Mouse (Mus musculus): Measurements from ENCODE around the gene Gp5. TPM values are rescaled to one million over a fixed set of nuclear protein-coding genes. Genes with fewer than 3 reads are reported as not detected.

The Gp5 gene
- polyA plus RNA-seq, 1 experiment from 2014 or later: 0.29 TPM

DNA sequence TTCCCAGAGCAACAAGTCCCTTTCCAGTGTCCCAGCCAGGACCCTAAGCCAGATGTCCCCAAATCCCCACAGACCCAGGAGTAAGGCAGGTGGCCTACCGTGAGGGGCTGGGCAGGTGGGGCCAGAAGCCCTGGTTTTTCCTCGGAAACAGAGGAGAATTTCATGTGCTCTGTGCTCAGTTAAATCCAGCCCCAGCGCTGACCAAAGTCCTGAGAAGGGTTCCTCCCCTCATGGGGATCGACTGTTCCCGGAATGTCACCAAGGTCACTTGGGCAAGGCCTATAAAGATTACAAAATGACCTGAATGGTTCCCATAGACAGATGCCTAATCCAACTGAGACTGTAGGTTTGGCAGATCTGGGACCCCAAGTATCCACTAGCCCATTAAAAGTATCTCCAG lies 43.2 kb downstream of the Gp5 start, which contains the start of gene Cpn2:
Gene Cpn2 (minus strand): TSS at position 141 of the 400 bp plus-strand sequence.
- Histone ChIP-seq H3K27ac (ENCODE audit: low read depth, low read length) (no peak within 1 kb of the TSS), H3K4me1 (ENCODE audit: control insufficient read depth, insufficient read depth, low read length) (no peaks in the 10 kb centered on the region), H3K4me3 (ENCODE audit: low read depth, low read length) (no peak within 1 kb of the TSS), H3K9me3 (ENCODE audit: control insufficient read depth, low read length) (no peaks in the 10 kb centered on the region), H3K9ac (replicated peaks; ENCODE audit: low read depth, low read length) (no peak within 1 kb of the TSS), H3K36me3 (ENCODE audit: control insufficient read depth, insufficient read depth, low read length) (no peaks in the 10 kb centered on the region), H3K4me2 (ENCODE audit: low read depth, low read length) (no peak within 1 kb of the TSS), H3K27me3 (ENCODE audit: control insufficient read depth, insufficient read depth, low read length) (no peaks in the 10 kb centered on the region)
- ATAC-seq (ENCODE audit: low read depth): no peak
- WGBS: 82% methylated on average over 5 of the region's 5 CpGs

DNA sequence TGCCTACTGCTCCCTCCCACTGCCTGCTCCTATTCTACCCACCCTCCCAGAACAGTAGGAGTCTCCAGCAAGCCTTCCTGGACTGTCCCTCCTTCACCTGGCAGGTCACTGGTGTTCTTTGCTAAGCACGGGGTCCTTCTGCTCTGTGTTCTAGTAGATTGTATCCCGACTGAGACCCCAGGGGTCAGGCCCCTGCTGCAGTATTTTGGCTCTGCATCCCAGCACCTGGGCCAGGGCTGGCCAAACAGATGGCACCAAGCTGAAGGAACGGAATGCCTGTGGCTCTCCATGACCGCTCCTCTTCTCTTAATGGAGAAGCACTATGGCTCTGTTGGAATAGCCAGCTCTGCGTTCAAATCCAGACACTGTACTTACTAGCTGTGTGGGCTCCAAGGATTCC lies 44.0 kb downstream of the Gp5 start:
- no peak overlapping the region for H3K9ac ChIP-seq (replicated peaks; ENCODE audit: low read depth, low read length)
- H3K27me3 ChIP-seq (ENCODE audit: control insufficient read depth, insufficient read depth, low read length): no peaks in the 10 kb centered on the region
- H3K4me2 ChIP-seq (ENCODE audit: low read depth, low read length): no peak overlapping the region
- H3K27ac ChIP-seq (ENCODE audit: low read depth, low read length): no peak overlapping the region
- no peaks in the 10 kb centered on the region for H3K9me3 ChIP-seq (ENCODE audit: control insufficient read depth, low read length)
- WGBS: 89% methylated on average over 5 of the region's 5 CpGs
- H3K36me3 ChIP-seq (ENCODE audit: control insufficient read depth, insufficient read depth, low read length): no peaks in the 10 kb centered on the region
- no peak overlapping the region for H3K4me3 ChIP-seq (ENCODE audit: low read depth, low read length)
- H3K4me1 ChIP-seq (ENCODE audit: control insufficient read depth, insufficient read depth, low read length): no peaks in the 10 kb centered on the region
- ATAC-seq (ENCODE audit: low read depth): no peak

DNA sequence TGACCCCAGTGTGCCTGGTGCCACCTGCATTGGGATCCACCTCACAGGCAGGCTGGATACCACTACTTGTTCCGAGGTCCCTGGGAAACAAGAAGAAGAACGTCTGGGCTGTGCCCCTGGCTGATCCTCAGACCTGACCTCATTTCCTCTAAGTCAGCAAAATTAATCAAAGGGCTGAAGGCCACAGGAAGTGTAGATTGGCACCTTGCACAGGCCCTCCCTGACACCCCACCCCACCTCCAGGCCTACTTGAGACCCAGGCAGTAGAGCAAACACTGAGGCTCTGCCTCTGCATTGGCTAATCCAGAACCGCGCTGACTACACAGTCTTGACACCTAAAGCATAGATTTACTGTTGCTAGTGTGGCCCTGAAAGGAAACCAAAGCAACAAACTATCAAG lies 45.0 kb downstream of the Gp5 start:
- no peaks in the 10 kb centered on the region for H3K36me3 ChIP-seq (ENCODE audit: control insufficient read depth, insufficient read depth, low read length)
- no peaks in the 10 kb centered on the region for H3K4me1 ChIP-seq (ENCODE audit: control insufficient read depth, insufficient read depth, low read length)
- H3K27ac ChIP-seq (ENCODE audit: low read depth, low read length): no peak overlapping the region
- no peak overlapping the region for H3K4me3 ChIP-seq (ENCODE audit: low read depth, low read length)
- no peak overlapping the region for H3K9ac ChIP-seq (replicated peaks; ENCODE audit: low read depth, low read length)
- ATAC-seq (ENCODE audit: low read depth): no peak
- no peaks in the 10 kb centered on the region for H3K27me3 ChIP-seq (ENCODE audit: control insufficient read depth, insufficient read depth, low read length)
- WGBS: 83% methylated on average over 4 of the region's 4 CpGs
- no peak overlapping the region for H3K4me2 ChIP-seq (ENCODE audit: low read depth, low read length)
- no peaks in the 10 kb centered on the region for H3K9me3 ChIP-seq (ENCODE audit: control insufficient read depth, low read length)

DNA sequence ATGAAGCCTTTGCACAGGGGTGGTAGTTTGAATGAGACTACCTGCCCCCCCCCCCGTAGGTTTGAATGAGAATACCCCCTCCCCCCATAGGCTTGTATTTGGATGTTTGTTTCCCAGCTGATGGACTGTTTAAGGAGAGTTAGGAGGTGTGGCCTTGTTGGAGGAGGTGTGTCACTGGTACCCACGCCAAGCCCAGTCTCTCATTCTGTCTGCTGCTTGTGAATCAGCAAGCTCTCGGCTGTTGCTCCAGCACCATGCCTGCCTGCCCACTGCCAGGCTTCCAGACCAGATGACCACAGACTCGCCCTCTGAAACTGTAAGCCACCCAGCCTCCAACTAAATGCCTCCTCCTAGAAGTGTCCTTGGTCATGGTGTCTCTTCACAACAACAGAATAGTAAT lies 47.4 kb downstream of the Gp5 start:
- no peaks in the 10 kb centered on the region for H3K4me1 ChIP-seq (ENCODE audit: control insufficient read depth, insufficient read depth, low read length)
- H3K4me2 ChIP-seq (ENCODE audit: low read depth, low read length): no peak overlapping the region
- H3K9ac ChIP-seq (replicated peaks; ENCODE audit: low read depth, low read length): no peak overlapping the region
- ATAC-seq (ENCODE audit: low read depth): no peak
- no peaks in the 10 kb centered on the region for H3K36me3 ChIP-seq (ENCODE audit: control insufficient read depth, insufficient read depth, low read length)
- no peaks in the 10 kb centered on the region for H3K9me3 ChIP-seq (ENCODE audit: control insufficient read depth, low read length)
- 60% methylated on average over 4 of the region's 4 CpGs for WGBS
- no peak overlapping the region for H3K4me3 ChIP-seq (ENCODE audit: low read depth, low read length)
- no peak overlapping the region for H3K27ac ChIP-seq (ENCODE audit: low read depth, low read length)
- no peaks in the 10 kb centered on the region for H3K27me3 ChIP-seq (ENCODE audit: control insufficient read depth, insufficient read depth, low read length)

- Histone ChIP-seq H3K36me3 (ENCODE audit: control insufficient read depth, insufficient read depth, low read length) (no peaks in the 10 kb centered on the region), H3K27ac (ENCODE audit: low read depth, low read length) (no peak overlapping the region), H3K4me2 (ENCODE audit: low read depth, low read length) (no peak overlapping the region), H3K4me3 (ENCODE audit: low read depth, low read length) (no peak overlapping the region), H3K9me3 (ENCODE audit: control insufficient read depth, low read length) (no peaks in the 10 kb centered on the region), H3K9ac (replicated peaks; ENCODE audit: low read depth, low read length) (no peak overlapping the region), H3K27me3 (ENCODE audit: control insufficient read depth, insufficient read depth, low read length) (no peaks in the 10 kb centered on the region), H3K4me1 (ENCODE audit: control insufficient read depth, insufficient read depth, low read length) (no peaks in the 10 kb centered on the region)
- WGBS: 0% methylated on average over 2 of the region's 2 CpGs
- 0 out of 2 replicates have a peak, but pooled peaks have one; percentile 21 for ATAC-seq (ENCODE audit: low read depth)
Observed at GRCm38 (mm10) chr16:30262664-30263063, 47.9 kb downstream of the Gp5 start.

GRCm38 (mm10) chr16:30262157-30262556 lies 48.4 kb downstream of the Gp5 start:
- H3K9ac ChIP-seq (replicated peaks; ENCODE audit: low read depth, low read length): no peak overlapping the region
- H3K4me1 ChIP-seq (ENCODE audit: control insufficient read depth, insufficient read depth, low read length): no peaks in the 10 kb centered on the region
- no peak overlapping the region for H3K4me3 ChIP-seq (ENCODE audit: low read depth, low read length)
- H3K27ac ChIP-seq (ENCODE audit: low read depth, low read length): no peak overlapping the region
- no peak for ATAC-seq (ENCODE audit: low read depth)
- H3K36me3 ChIP-seq (ENCODE audit: control insufficient read depth, insufficient read depth, low read length): no peaks in the 10 kb centered on the region
- H3K27me3 ChIP-seq (ENCODE audit: control insufficient read depth, insufficient read depth, low read length): no peaks in the 10 kb centered on the region
- H3K4me2 ChIP-seq (ENCODE audit: low read depth, low read length): no peak overlapping the region
- no peaks in the 10 kb centered on the region for H3K9me3 ChIP-seq (ENCODE audit: control insufficient read depth, low read length)
- 90% methylated on average over 10 of the region's 10 CpGs for WGBS

DNA sequence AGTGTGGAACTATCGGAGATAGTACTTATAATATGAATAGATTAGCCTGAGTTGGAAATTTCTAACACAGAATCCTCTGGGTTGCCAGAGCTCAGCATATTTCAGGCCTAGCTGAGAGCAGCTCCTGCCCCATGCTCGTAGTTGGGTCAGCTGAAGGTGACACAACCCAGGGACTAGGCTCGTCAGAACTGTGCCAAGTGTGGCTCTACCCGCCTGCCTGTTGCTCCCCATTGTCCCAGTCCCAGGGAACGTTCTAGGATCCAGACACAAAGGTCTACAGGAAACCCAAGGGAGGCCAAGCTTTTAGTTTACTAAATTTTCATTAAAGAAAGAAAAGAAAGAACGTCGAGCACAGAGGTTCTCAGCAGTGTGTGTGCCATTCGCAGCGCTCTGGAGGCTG lies 49.2 kb downstream of the Gp5 start:
- WGBS: 88% methylated on average over 9 of the region's 9 CpGs
- no peaks in the 10 kb centered on the region for H3K36me3 ChIP-seq (ENCODE audit: control insufficient read depth, insufficient read depth, low read length)
- no peaks in the 10 kb centered on the region for H3K4me1 ChIP-seq (ENCODE audit: control insufficient read depth, insufficient read depth, low read length)
- ATAC-seq (ENCODE audit: low read depth): no peak
- H3K27me3 ChIP-seq (ENCODE audit: control insufficient read depth, insufficient read depth, low read length): no peaks in the 10 kb centered on the region
- no peak overlapping the region for H3K9ac ChIP-seq (replicated peaks; ENCODE audit: low read depth, low read length)
- H3K9me3 ChIP-seq (ENCODE audit: control insufficient read depth, low read length): no peaks in the 10 kb centered on the region
- H3K4me2 ChIP-seq (ENCODE audit: low read depth, low read length): no peak overlapping the region
- H3K4me3 ChIP-seq (ENCODE audit: low read depth, low read length): no peak overlapping the region
- no peak overlapping the region for H3K27ac ChIP-seq (ENCODE audit: low read depth, low read length)

DNA sequence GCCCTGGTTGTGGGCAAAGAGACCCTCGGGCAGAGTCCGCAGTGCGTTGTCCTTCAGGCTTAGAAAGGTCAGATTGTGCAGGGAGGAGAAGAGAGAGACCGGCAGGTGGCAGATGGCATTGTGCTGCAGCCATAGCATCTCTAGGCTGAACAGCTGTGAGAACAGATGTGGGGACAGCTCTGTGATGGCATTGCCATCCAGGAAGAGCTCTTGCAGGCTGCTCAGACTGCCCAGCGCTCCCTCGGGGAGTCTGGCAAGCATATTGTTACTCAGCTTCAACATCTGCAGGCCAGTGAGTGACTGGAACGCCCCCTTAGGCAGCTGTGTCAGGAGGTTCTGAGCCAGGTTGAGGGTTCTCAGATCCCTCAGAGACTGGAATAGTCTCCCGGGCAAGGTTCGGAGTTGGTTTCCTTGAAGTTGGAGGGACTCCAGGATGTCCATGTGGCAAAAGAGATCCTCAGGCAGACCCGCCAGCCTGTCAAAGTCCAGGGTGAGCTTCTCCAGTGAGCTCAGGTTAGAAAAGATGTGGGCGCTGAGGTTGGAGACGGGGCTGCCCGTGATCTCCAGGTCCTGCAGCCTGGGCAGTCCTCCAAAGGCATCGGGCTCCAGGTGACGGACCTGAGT lies 50.5 kb downstream of the Gp5 start:
- H3K36me3 ChIP-seq (ENCODE audit: control insufficient read depth, insufficient read depth, low read length): no peaks in the 10 kb centered on the region
- no peaks in the 10 kb centered on the region for H3K9me3 ChIP-seq (ENCODE audit: control insufficient read depth, low read length)
- ATAC-seq (ENCODE audit: low read depth): no peak
- no peaks in the 10 kb centered on the region for H3K27me3 ChIP-seq (ENCODE audit: control insufficient read depth, insufficient read depth, low read length)
- H3K4me2 ChIP-seq (ENCODE audit: low read depth, low read length): no peak overlapping the region
- 89% methylated on average over 15 of the region's 15 CpGs for WGBS
- no peak overlapping the region for H3K27ac ChIP-seq (ENCODE audit: low read depth, low read length)
- no peak overlapping the region for H3K4me3 ChIP-seq (ENCODE audit: low read depth, low read length)
- H3K4me1 ChIP-seq (ENCODE audit: control insufficient read depth, insufficient read depth, low read length): no peaks in the 10 kb centered on the region
- no peak overlapping the region for H3K9ac ChIP-seq (replicated peaks; ENCODE audit: low read depth, low read length)

- no peak overlapping the region for H3K4me2 ChIP-seq (ENCODE audit: low read depth, low read length)
- H3K4me3 ChIP-seq (ENCODE audit: low read depth, low read length): no peak overlapping the region
- no peaks in the 10 kb centered on the region for H3K27me3 ChIP-seq (ENCODE audit: control insufficient read depth, insufficient read depth, low read length)
- H3K9ac ChIP-seq (replicated peaks; ENCODE audit: low read depth, low read length): no peak overlapping the region
- no peaks in the 10 kb centered on the region for H3K4me1 ChIP-seq (ENCODE audit: control insufficient read depth, insufficient read depth, low read length)
- no peaks in the 10 kb centered on the region for H3K9me3 ChIP-seq (ENCODE audit: control insufficient read depth, low read length)
- ATAC-seq (ENCODE audit: low read depth): no peak
- no peaks in the 10 kb centered on the region for H3K36me3 ChIP-seq (ENCODE audit: control insufficient read depth, insufficient read depth, low read length)
- H3K27ac ChIP-seq (ENCODE audit: low read depth, low read length): no peak overlapping the region
- 87% methylated on average over 10 of the region's 10 CpGs for WGBS
Observed at GRCm38 (mm10) chr16:30259444-30259843, 51.1 kb downstream of the Gp5 start.
